Mouse (Mus musculus) intestine, postnatal 0 days (tissue): Measurements from ENCODE around the gene Ptpn4. TPM values are rescaled to one million over a fixed set of nuclear protein-coding genes. Genes with fewer than 3 reads are reported as not detected.

Experiments
- ATAC-seq: fragments of 200-750 bp; cut with Nextera tagmentation; 2 replicates; pipeline ENCODE4 v1.8.0; 2017; ENCODE audit warnings: mild to moderate bottlenecking, moderate TSS enrichment, moderate library complexity
- H3K27ac ChIP-seq: fragments of 300-500 bp; sonication (generic); 2 replicates; pipeline ENCODE4 v1.5.1; 2014; ENCODE audit warnings: mild to moderate bottlenecking, low read depth, low read length, moderate library complexity
- H3K27me3 ChIP-seq: fragments of 300-500 bp; sonication (generic); replicated peaks from 2 replicates; pipeline ENCODE4 v1.6.1; 2014; ENCODE audit warnings: low read length, mixed read lengths; ENCODE audit not compliant: control insufficient read depth, insufficient read depth
- H3K36me3 ChIP-seq: fragments of 300-500 bp; sonication (generic); 2 replicates; pipeline ENCODE4 v1.6.1; 2014; ENCODE audit warnings: mild to moderate bottlenecking, moderate library complexity; ENCODE audit not compliant: control insufficient read depth, insufficient read depth
- H3K4me1 ChIP-seq: fragments of 300-500 bp; sonication (generic); replicated peaks from 2 replicates; pipeline ENCODE4 v1.6.1; 2014; ENCODE audit warnings: antibody characterized with exemption, low read length, mixed read lengths; ENCODE audit not compliant: control insufficient read depth, insufficient read depth
- H3K4me2 ChIP-seq: fragments of 300-500 bp; sonication (generic); replicated peaks from 2 replicates; pipeline ENCODE4 v1.6.1; 2014; ENCODE audit warnings: low read depth, mild to moderate bottlenecking, moderate library complexity
- H3K4me3 ChIP-seq: fragments of 300-500 bp; sonication (generic); 2 replicates; pipeline ENCODE4 v1.5.1; 2014; ENCODE audit warnings: low read depth, low read length
- H3K9ac ChIP-seq: fragments of 300-500 bp; sonication (generic); 2 replicates; pipeline ENCODE4 v1.6.1; 2014; ENCODE audit warnings: mild to moderate bottlenecking, low read depth, low read length
- H3K9me3 ChIP-seq: fragments of 300-500 bp; sonication (generic); 2 replicates; pipeline ENCODE4 v1.6.1; 2016; ENCODE audit warnings: mixed run types; ENCODE audit not compliant: control insufficient read depth
- CTCF ChIP-seq: sonication (generic); IDR thresholded peaks from 2 replicates; pipeline ENCODE4 v1.5.1; 2016; ENCODE audit warnings: low read depth, mild to moderate bottlenecking, control low read depth, antibody characterized with exemption, moderate library complexity
- WGBS: fragments of 180-500 bp; shearing (Covaris S2); extraction: QIAGEN DNeasy Blood & Tissue Kit; methylation state at CpG from one replicate; pipeline ENCODE4 v1.1.7; 2014; 5-methylcytosine and 5-hydroxymethylcytosine counted together
- polyA plus RNA-seq: library from polyadenylated mRNA; unstranded; fragments of >200 nt; fragmentation: Nextera tagmentation; extraction: Ambion mirVana; gene quantifications from 2 replicates; pipeline ENCODE4 v1.2.1, GENCODE M21; 2015

The Ptpn4 gene
- polyA plus RNA-seq, 1 experiment from 2014 or later, result 2.4 TPM

GRCm38 (mm10) chr1:119654307-119654706 lies 183.1 kb downstream of the Ptpn4 start:
- Histone ChIP-seq H3K4me2 (no peak overlapping the region), H3K9ac (no peak overlapping the region), H3K9me3 (no peaks in the 10 kb centered on the region), H3K27ac (no peak overlapping the region; the same call in 1 of the 2 replicates), H3K36me3 (peaks cover 3% of the 10 kb centered on the region), H3K4me1 (no peaks in the 10 kb centered on the region), H3K4me3 (no peak overlapping the region), H3K27me3 (no peaks in the 10 kb centered on the region)
- peak; percentile 61 for TF ChIP-seq CTCF
- WGBS, result 83% methylated on average over 2 of the region's 2 CpGs
- peak; percentile 31; the same call in 1 of the 2 replicates for ATAC-seq

- no peak overlapping the region for H3K4me3 ChIP-seq
- H3K27ac ChIP-seq, result no peak overlapping the region
- no peak overlapping the region for H3K9ac ChIP-seq
- H3K9me3 ChIP-seq, result no peaks in the 10 kb centered on the region
- no peaks in the 10 kb centered on the region for H3K27me3 ChIP-seq
- H3K4me2 ChIP-seq, result no peak overlapping the region
- no peak for TF ChIP-seq CTCF
- WGBS, result 89% methylated on average over 5 of the region's 5 CpGs
- no peaks in the 10 kb centered on the region for H3K36me3 ChIP-seq
- no peak for ATAC-seq
- H3K4me1 ChIP-seq, result no peaks in the 10 kb centered on the region
Observed at GRCm38 (mm10) chr1:119650386-119650785, 187.0 kb downstream of the Ptpn4 start.

GRCm38 (mm10) chr1:119649627-119650026 lies 187.8 kb downstream of the Ptpn4 start:
- Histone ChIP-seq H3K9ac (no peak overlapping the region), H3K4me2 (no peak overlapping the region), H3K9me3 (no peaks in the 10 kb centered on the region), H3K27ac (no peak overlapping the region), H3K4me1 (no peaks in the 10 kb centered on the region), H3K36me3 (no peaks in the 10 kb centered on the region), H3K4me3 (no peak overlapping the region), H3K27me3 (no peaks in the 10 kb centered on the region)
- TF ChIP-seq CTCF, result no peak
- WGBS, result 51% methylated on average over 2 of the region's 2 CpGs
- no peak for ATAC-seq

- peak; percentile 93 for ATAC-seq
- under 1% methylated on average over 80 of the region's 86 CpGs for WGBS
- Histone ChIP-seq H3K9me3 (no peaks in the 10 kb centered on the region), H3K9ac (peak within 1 kb of the TSS; percentile 69), H3K27ac (peak within 1 kb of the TSS; percentile 79), H3K36me3 (no peaks in the 10 kb centered on the region), H3K27me3 (no peaks in the 10 kb centered on the region), H3K4me3 (peak within 1 kb of the TSS; percentile 90), H3K4me1 (no peaks in the 10 kb centered on the region), H3K4me2 (peak within 1 kb of the TSS; percentile 72)
- no peak for TF ChIP-seq CTCF
Observed at GRCm38 (mm10) chr1:119648205-119649111, 189.0 kb downstream of the Ptpn4 start, which contains the start of gene Epb41l5. Epb41l5 (minus strand) TSS chr1:119649000.

GRCm38 (mm10) chr1:119646356-119646755 lies 191.1 kb downstream of the Ptpn4 start:
- no peaks in the 10 kb centered on the region for H3K36me3 ChIP-seq
- ATAC-seq, result no peak
- H3K9me3 ChIP-seq, result no peaks in the 10 kb centered on the region
- no peak overlapping the region for H3K9ac ChIP-seq
- TF ChIP-seq CTCF, result no peak
- no peak overlapping the region for H3K4me3 ChIP-seq
- no peaks in the 10 kb centered on the region for H3K4me1 ChIP-seq
- no peak overlapping the region for H3K27ac ChIP-seq
- H3K4me2 ChIP-seq, result peak overlapping the region; percentile 13; the same call in 1 of the 2 replicates
- 53% methylated on average over 2 of the region's 2 CpGs for WGBS
- H3K27me3 ChIP-seq, result no peaks in the 10 kb centered on the region

GRCm38 (mm10) chr1:119642367-119642766 lies 195.0 kb downstream of the Ptpn4 start:
- Histone ChIP-seq H3K36me3 (no peaks in the 10 kb centered on the region), H3K4me2 (no peak overlapping the region), H3K4me1 (0 out of 2 replicates have a peak, but pooled peaks cover 3% of the 10 kb centered on the region), H3K27me3 (no peaks in the 10 kb centered on the region), H3K9me3 (no peaks in the 10 kb centered on the region), H3K4me3 (no peak overlapping the region), H3K27ac (no peak overlapping the region), H3K9ac (no peak overlapping the region)
- peak; percentile 55 for ATAC-seq
- 68% methylated on average over 12 of the region's 12 CpGs for WGBS
- peak; percentile 66 for TF ChIP-seq CTCF
